Mouse (Mus musculus) gastrocnemius, postnatal 14 days (tissue): ENCODE data around the gene Vps33a. TPM values are rescaled to one million over a fixed set of nuclear protein-coding genes. Genes with fewer than 3 reads are reported as not detected.

Experiments used
- microRNA-seq, 2 experiments: library from miRNA; unstranded; fragments of <30 nt; microRNA quantifications; one replicate each; pipeline ENCODE4 v1.2.0; 2021
- total RNA-seq, 2 experiments: library from RNA; stranded (reverse); gene quantifications; 2 replicates each; pipeline ENCODE4 v1.2.3; 2021

The Vps33a gene
- total RNA-seq, 2 experiments from 2014 or later, result 23.0 to 25.4 TPM

Small RNA genes within 50 kb of the gene (microRNA-seq; reads per million reads assigned to microRNA genes)
- 0.50 to 0.64 reads per million in 2 experiments for gene Mir7647

Other genes with a start within 250 kb of the Vps33a start
- 10 to 100 TPM; 12.7 to 14.6 TPM for gene Bcl7a, start 229.2 kb downstream of the Vps33a start, total RNA-seq
- gene Mlxip, start 178.2 kb downstream of the Vps33a start, total RNA-seq, result 10 to 100 TPM; 48.5 to 59.9 TPM
- not detected for gene Lrrc43, start 83.7 kb downstream of the Vps33a start, total RNA-seq
- not detected for gene Il31, start 83.5 kb downstream of the Vps33a start, total RNA-seq
- gene B3gnt4, start 62.6 kb downstream of the Vps33a start, total RNA-seq, result not detected
- gene Diablo, start 48.9 kb downstream of the Vps33a start, total RNA-seq, result 10 to 100 TPM; 35.7 to 36.8 TPM
- gene Gm49027, start 47.5 kb downstream of the Vps33a start, total RNA-seq, result under 1 TPM; 0.16 to 0.29 TPM
- 100 to 1,000 TPM; 122 TPM for gene Clip1, start 111.6 kb upstream of the Vps33a start, total RNA-seq
- gene Zcchc8, start 148.1 kb upstream of the Vps33a start, total RNA-seq, result 10 to 100 TPM; 20.3 to 23.8 TPM
- gene Rsrc2, start 176.4 kb upstream of the Vps33a start, total RNA-seq, result 10 to 100 TPM; 42.3 to 48.2 TPM
- gene Kntc1, start 176.7 kb upstream of the Vps33a start, total RNA-seq, result 1 to 10 TPM in 1 of 2 experiments, under 1 TPM in 1; 0.89 to 2.0 TPM